Mouse (Mus musculus) ES-Bruce4 (cell line): ENCODE measurements at regions not wholly inside any gene's neighbourhood (a gene's known extent, or its start where the extent isn't known, plus 50 kb on each side); places are given as distances from the start of the nearest gene placed in this dataset.

ENCODE experiments used
- H3K27ac ChIP-seq: 2 replicates; pipeline ENCODE4 v1.5.1; 2012; ENCODE audit warnings: low read length, inconsistent platforms; ENCODE audit not compliant: insufficient read depth
- H3K27me3 ChIP-seq: 2 replicates; pipeline ENCODE4 v1.6.1; 2012; ENCODE audit warnings: mild to moderate bottlenecking, low read length, inconsistent platforms; ENCODE audit not compliant: control insufficient read depth, poor library complexity, insufficient read depth, severe bottlenecking
- H3K36me3 ChIP-seq: 2 replicates; pipeline ENCODE4 v1.6.1; 2012; ENCODE audit warnings: inconsistent platforms, mild to moderate bottlenecking, low read length, moderate library complexity; ENCODE audit not compliant: control insufficient read depth, poor library complexity, insufficient read depth, severe bottlenecking
- H3K4me1 ChIP-seq: one replicate; pipeline ENCODE4 v1.8.1; 2011; ENCODE audit warnings: low read length; ENCODE audit not compliant: control insufficient read depth, insufficient read depth
- H3K4me3 ChIP-seq: 2 replicates; pipeline ENCODE4 v1.5.1; 2011; ENCODE audit warnings: low read depth, mild to moderate bottlenecking, low read length
- H3K9ac ChIP-seq: 2 replicates; pipeline ENCODE4 v1.6.1; 2012; ENCODE audit warnings: low read depth, mild to moderate bottlenecking, inconsistent platforms; ENCODE audit not compliant: poor library complexity, severe bottlenecking
- H3K9me3 ChIP-seq: replicated peaks from 2 replicates; pipeline ENCODE4 v1.6.1; 2012; ENCODE audit warnings: mild to moderate bottlenecking, low read length, inconsistent platforms; ENCODE audit not compliant: control insufficient read depth, poor library complexity, insufficient read depth, severe bottlenecking
- CTCF ChIP-seq: IDR thresholded peaks from one replicate; pipeline ENCODE4 v1.8.1; 2011; ENCODE audit warnings: low read depth, low read length
- EP300 ChIP-seq: IDR thresholded peaks from 2 replicates; pipeline ENCODE4 v1.6.1; 2011; ENCODE audit warnings: low read depth, low read length; ENCODE audit not compliant: insufficient read depth
- POLR2A ChIP-seq: IDR thresholded peaks from one replicate; pipeline ENCODE4 v1.8.1; 2011; ENCODE audit warnings: low read length; ENCODE audit not compliant: insufficient read depth

DNA sequence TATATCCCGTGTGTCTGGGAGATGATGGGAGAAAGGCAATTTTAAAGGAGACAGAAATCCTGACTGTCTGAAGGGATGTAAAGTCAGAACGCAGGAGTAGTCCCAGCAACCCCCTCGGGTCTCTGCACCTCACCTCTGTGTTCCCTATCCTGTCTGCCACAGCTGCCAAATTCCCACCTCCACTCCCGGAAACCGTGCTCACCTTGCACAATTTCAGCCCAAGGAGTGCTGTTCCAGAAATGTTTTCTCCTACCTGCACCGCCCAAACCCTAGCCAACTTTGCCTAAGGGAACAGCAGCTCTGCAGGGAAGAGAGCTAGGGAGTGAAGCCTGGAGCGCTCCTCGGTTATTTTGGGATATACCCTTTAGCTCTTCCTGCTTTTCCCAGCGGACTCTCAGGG lies 170.6 kb downstream of the Kit start:
- no peaks in the 10 kb centered on the region for H3K36me3 ChIP-seq
- no peaks in the 10 kb centered on the region for H3K27me3 ChIP-seq
- H3K4me3 ChIP-seq, result no peak overlapping the region
- TF ChIP-seq CTCF, result no peak
- no peak for TF ChIP-seq EP300
- no peak for TF ChIP-seq POLR2A
- no peak overlapping the region for H3K27ac ChIP-seq
- H3K9me3 ChIP-seq, result no peaks in the 10 kb centered on the region
- no peak overlapping the region for H3K9ac ChIP-seq
- no peaks in the 10 kb centered on the region for H3K4me1 ChIP-seq

DNA sequence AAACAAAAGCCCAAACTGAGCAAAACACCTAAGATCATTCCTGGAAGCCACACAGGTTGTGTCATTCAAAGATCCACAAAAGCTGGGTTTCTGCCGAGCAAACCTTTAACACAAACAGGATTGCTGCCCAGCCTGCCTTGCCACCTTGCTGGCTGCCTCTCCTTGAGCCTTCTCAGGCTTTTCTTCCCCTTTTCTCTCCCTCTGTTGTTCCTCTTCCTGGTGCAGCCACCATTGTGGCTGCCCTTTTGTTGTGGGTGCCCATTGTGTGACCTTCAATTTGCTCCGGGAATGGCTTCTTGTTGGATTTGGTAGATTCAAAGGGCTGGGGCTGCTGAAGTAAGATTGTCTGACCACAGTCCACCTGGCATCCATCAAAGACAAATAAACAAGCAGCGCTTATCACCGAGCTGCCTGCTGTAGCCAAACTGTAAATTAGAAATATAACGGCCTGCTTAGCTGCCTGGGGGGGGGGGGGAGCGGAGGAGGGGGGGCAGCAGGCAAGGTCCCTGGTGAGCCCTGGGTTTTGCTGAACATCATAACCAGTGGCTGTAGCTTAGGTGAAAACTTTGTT lies 169.8 kb downstream of the Kit start:
- H3K27ac ChIP-seq, result no peak overlapping the region
- no peaks in the 10 kb centered on the region for H3K27me3 ChIP-seq
- H3K9me3 ChIP-seq, result no peaks in the 10 kb centered on the region
- H3K4me3 ChIP-seq, result no peak overlapping the region
- TF ChIP-seq CTCF (no peak), EP300 (no peak), POLR2A (no peak)
- H3K9ac ChIP-seq, result no peak overlapping the region
- H3K36me3 ChIP-seq, result no peaks in the 10 kb centered on the region
- H3K4me1 ChIP-seq, result no peaks in the 10 kb centered on the region

DNA sequence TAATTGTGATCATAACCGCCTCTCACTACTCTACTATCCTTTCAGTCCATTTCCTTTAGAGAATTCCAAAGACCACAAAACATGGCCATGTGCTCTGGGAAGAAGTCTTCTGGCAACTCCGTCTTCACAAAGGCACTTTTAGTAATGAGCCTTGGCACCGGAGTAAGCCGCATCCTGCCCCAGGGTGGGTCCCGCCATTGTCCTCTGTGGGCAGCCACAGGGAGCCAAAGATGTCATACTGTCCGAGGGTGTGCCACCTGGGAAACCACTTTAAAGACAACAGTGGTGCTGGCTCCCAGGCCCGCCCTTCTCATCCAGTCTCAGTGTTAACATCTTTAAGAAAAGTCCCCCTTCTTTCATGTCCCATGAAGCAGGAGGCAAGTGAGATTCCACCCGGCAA lies 164.6 kb downstream of the Kit start:
- Histone ChIP-seq H3K9ac (no peak overlapping the region), H3K27me3 (no peaks in the 10 kb centered on the region), H3K27ac (no peak overlapping the region), H3K4me1 (no peaks in the 10 kb centered on the region), H3K36me3 (no peaks in the 10 kb centered on the region), H3K9me3 (no peaks in the 10 kb centered on the region), H3K4me3 (no peak overlapping the region)
- TF ChIP-seq EP300, result no peak
- TF ChIP-seq CTCF, result no peak
- TF ChIP-seq POLR2A, result no peak

DNA sequence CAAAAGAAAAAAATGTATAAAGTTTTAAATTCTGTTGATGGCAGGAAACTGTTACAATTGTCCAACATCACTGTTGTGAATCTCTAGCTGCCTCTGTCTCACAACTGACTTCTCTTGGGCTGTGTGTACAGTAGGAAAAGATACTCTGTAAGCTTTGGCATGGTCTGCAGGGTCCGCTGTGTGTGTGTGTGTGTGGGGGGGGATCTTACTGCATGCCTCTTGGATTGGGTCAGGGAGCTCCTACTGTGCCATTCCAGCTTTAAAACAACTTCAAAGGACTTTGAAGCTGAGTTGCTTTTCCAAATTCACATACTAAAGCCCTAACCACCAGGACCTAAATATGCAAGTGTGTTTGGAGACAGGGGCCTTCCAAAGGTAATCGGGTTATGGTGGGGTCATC lies 163.7 kb downstream of the Kit start:
- Histone ChIP-seq H3K9ac (no peak overlapping the region), H3K36me3 (no peaks in the 10 kb centered on the region), H3K4me3 (no peak overlapping the region), H3K27me3 (no peaks in the 10 kb centered on the region), H3K27ac (no peak overlapping the region), H3K4me1 (no peaks in the 10 kb centered on the region), H3K9me3 (no peaks in the 10 kb centered on the region)
- no peak for TF ChIP-seq POLR2A
- no peak for TF ChIP-seq CTCF
- TF ChIP-seq EP300, result no peak

DNA sequence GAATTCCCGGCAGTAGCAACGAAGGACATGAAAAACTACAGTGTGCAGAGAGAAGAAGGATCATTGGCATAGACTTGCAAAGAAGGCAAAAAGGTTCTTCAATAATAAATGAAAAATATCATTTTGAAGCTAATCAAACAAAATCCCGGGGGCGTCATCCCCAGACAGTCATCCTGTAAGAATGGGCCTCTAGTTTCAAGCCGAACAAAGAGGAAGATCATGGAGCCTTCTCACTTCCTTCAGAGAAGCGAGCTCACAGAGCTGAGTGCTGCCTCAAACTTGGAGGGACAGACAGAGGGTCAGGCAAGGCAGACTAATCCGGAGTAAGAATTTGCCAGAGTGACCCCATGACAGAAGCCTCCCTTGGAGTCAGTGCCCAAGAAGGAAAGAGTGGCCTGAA lies 163.0 kb downstream of the Kit start:
- Histone ChIP-seq H3K27me3 (no peaks in the 10 kb centered on the region), H3K36me3 (no peaks in the 10 kb centered on the region), H3K4me1 (no peaks in the 10 kb centered on the region), H3K27ac (no peak overlapping the region), H3K9me3 (no peaks in the 10 kb centered on the region), H3K4me3 (no peak overlapping the region), H3K9ac (no peak overlapping the region)
- no peak for TF ChIP-seq EP300
- TF ChIP-seq CTCF, result no peak
- TF ChIP-seq POLR2A, result no peak

DNA sequence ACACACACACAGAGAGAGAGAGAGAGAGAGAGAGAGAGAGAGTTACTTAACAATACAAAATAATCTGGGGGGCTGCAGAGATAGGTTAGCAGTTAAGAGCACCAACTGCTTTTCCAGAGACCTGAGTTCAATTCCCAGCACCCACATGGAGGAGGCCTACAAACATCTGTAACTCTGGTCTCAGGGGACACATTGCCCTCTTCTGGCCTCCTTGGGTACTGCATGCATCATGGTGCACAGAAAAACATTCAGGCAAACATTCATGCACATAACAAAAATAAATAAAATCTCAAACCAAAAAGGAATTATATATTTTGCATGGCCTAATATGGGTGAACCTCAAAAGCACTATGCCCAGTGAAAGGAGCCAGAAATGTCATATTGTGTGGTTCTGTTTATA lies 161.6 kb downstream of the Kit start:
- no peaks in the 10 kb centered on the region for H3K4me1 ChIP-seq
- TF ChIP-seq POLR2A, result no peak
- peak; percentile 46 for TF ChIP-seq CTCF
- H3K27ac ChIP-seq, result no peak overlapping the region
- no peak overlapping the region for H3K4me3 ChIP-seq
- H3K27me3 ChIP-seq, result no peaks in the 10 kb centered on the region
- no peaks in the 10 kb centered on the region for H3K9me3 ChIP-seq
- H3K9ac ChIP-seq, result no peak overlapping the region
- H3K36me3 ChIP-seq, result no peaks in the 10 kb centered on the region
